Mouse (Mus musculus) E14TG2a.4 (cell line): ENCODE measurements around the gene Slamf8.

ENCODE experiments used
- CTCF ChIP-seq: conservative IDR thresholded peaks from 2 replicates; pipeline ENCODE4 v1.5.1; 2014; ENCODE audit warnings: low read length
- NANOG ChIP-seq: IDR thresholded peaks from 2 replicates; pipeline ENCODE4 v1.6.1; 2014; ENCODE audit warnings: borderline replicate concordance, low read length, mixed read lengths

DNA sequence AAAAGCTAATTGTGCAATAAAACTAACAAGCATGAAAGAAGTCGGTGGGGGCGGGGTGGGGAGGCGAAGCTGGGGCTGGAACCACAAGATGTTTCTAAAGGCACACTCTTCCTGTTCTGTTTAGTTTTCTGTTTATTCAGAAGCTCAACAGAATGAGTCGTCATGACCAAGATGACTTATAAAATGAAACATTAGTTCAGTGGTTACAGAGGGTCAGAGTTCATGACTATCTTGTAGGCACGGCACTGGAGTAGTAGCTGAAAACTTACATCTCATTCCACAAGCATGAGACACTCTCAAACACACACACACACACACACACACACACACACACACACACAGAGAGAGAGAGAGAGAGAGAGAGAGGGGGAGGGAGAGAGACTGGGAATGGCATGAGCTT is 45.9 kb upstream of the Slamf8 start:
- TF ChIP-seq NANOG (no peak), CTCF (no peak)
